Comparison of ENCODE assay signal across 13 mouse cellular contexts in the genomic region with DNA sequence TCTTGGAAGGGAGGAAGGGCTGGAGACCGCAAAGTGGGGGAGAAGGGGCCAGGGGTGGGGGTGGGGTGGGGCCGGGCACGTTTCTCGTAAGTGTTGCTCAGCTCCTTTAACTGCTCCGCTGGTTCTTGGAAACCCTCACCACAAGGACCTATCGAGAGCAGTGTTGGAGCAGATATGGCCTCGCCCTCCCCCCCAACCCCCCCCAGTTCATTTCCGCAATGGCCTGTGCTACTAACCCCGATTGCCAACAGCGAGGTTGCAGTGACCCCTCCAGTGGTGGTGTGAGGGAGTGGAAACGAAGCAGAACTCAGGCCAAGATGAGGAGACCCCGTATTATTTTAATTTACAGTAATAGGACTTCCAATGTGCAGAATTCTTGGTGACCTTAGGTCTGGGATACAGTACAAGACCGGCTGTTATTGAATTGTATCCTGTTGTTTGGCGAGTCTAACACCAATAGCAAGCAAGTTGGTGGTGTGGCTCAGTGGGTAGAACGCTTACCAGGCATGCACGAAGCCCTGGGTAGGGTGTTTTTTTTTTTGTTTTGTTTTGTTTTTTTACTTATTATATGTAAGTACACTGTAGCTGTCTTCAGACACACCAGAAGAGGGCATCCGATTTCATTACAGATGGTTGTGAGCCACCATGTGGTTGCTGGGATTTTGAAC. TPM values are rescaled to one million over a fixed set of nuclear protein-coding genes. Genes with fewer than 3 reads are reported as not detected.
DNase-seq lines count a peak whose midpoint lies in the region; ATAC-seq and TF ChIP-seq lines count a peak whose summit lies in the region.
"Had no signal": no experiment of that assay in that cellular context is flagged by ENCODE, and none has a peak within 500 bp of the region (broad histone marks: within the 10 kb centered on the region; RNA-seq: fewer than 3 reads in every experiment).

No protein-coding gene starts in this region.

- no peaks in the 10 kb centered on the region for H3K4me1 ChIP-seq in hindbrain, postnatal 0 days (ENCODE audit: insufficient read depth, low read length)
- peaks cover 11% of the 10 kb centered on the region; the same call in 1 of the 2 replicates for H3K4me1 ChIP-seq in hindbrain, embryonic 14.5 days (replicated peaks; ENCODE audit: control insufficient read depth, insufficient read depth, low read length)

- DNase-seq in hindbrain, postnatal 0 days (ENCODE audit: low spot score): no peak
- no peak for DNase-seq in hindbrain, embryonic 14.5 days (ENCODE audit: low spot score)
- no peak for DNase-seq in cerebellum, adult 9-10 months
- no peak for DNase-seq in layer of hippocampus, adult 11-12 months (ENCODE audit: low spot score)
- DNase-seq in left cerebral cortex, adult 8-10 months (ENCODE audit: low spot score in 2 of 2): no peak
- DNase-seq: adrenal gland, postnatal 36 days had no signal

- H3K9ac ChIP-seq in hindbrain, postnatal 0 days (replicated peaks; ENCODE audit: low read length): no peak overlapping the region
- H3K9ac ChIP-seq in hindbrain, embryonic 14.5 days: no peak overlapping the region

- H3K9me3 ChIP-seq in hindbrain, postnatal 0 days (ENCODE audit: low read length): no peaks in the 10 kb centered on the region
- no peaks in the 10 kb centered on the region for H3K9me3 ChIP-seq in hindbrain, embryonic 14.5 days (ENCODE audit: control insufficient read depth, low read length)

- no peak overlapping the region for H3K4me3 ChIP-seq in hindbrain, postnatal 0 days (ENCODE audit: low read length)
- no peak overlapping the region for H3K4me3 ChIP-seq in hindbrain, embryonic 14.5 days (replicated peaks; ENCODE audit: low read length)

- TF ChIP-seq CTCF in hindbrain, postnatal 0 days (IDR thresholded peaks at IDR 0.05; ENCODE audit: low read depth): no peak

- no peak overlapping the region for H3K27ac ChIP-seq in hindbrain, postnatal 0 days
- H3K27ac ChIP-seq in hindbrain, embryonic 14.5 days: no peak overlapping the region
- H3K27ac ChIP-seq: macrophage had no signal

- no peaks in the 10 kb centered on the region for H3K27me3 ChIP-seq in hindbrain, postnatal 0 days (ENCODE audit: insufficient read depth, low read length)
- no peaks in the 10 kb centered on the region for H3K27me3 ChIP-seq in hindbrain, embryonic 14.5 days (ENCODE audit: control insufficient read depth, insufficient read depth, low read length)

- 77% methylated on average over 17 of the region's 17 CpGs for WGBS in hindbrain, postnatal 0 days
- 80% methylated on average over 17 of the region's 17 CpGs for WGBS in hindbrain, embryonic 14.5 days

- peak; percentile 18; the same call in 1 of the 2 replicates for ATAC-seq in hindbrain, postnatal 0 days
- no peak for ATAC-seq in hindbrain, embryonic 14.5 days (ENCODE audit: low FRiP score)
- peak; percentile 51 for ATAC-seq in CD4-positive, CD25-positive, alpha-beta regulatory T cell, adult 4 months
- ATAC-seq in erythroid progenitor cell, adult 5-6 weeks (replicated peaks; ENCODE audit: low FRiP score, poor library complexity, severe bottlenecking): peak; percentile 46
- peak; percentile 64 for ATAC-seq in megakaryocyte progenitor cell, adult 5-6 weeks (replicated peaks; ENCODE audit: poor library complexity)

- no peaks in the 10 kb centered on the region for H3K36me3 ChIP-seq in hindbrain, postnatal 0 days (ENCODE audit: insufficient read depth, low read length)
- no peaks in the 10 kb centered on the region for H3K36me3 ChIP-seq in hindbrain, embryonic 14.5 days (replicated peaks; ENCODE audit: control insufficient read depth, insufficient read depth)

- H3K4me2 ChIP-seq in hindbrain, postnatal 0 days (ENCODE audit: low read depth, low read length): no peak overlapping the region
- H3K4me2 ChIP-seq in hindbrain, embryonic 14.5 days (replicated peaks): no peak overlapping the region

RNA-seq across cellular contexts. Expression of gene Pim1, which starts 10.4 kb away (rescaled TPM):
- 15.4 and 18.9 TPM in 2 replicates for total RNA-seq in hindbrain, postnatal 0 days (2014; rRNA removed)
- 14.6 and 16.8 TPM in 2 replicates for polyA plus RNA-seq in hindbrain, postnatal 0 days (2015; fragmentation: Nextera tagmentation; extraction: Ambion mirVana)
- polyA plus RNA-seq in hindbrain, embryonic 14.5 days (2014; fragmentation: Nextera tagmentation; extraction: Ambion mirVana): 6.4 and 7.8 TPM in 2 replicates
- 100 to 1,000 TPM; 484 to 510 TPM for polyA plus RNA-seq in CD4-positive, CD25-positive, alpha-beta regulatory T cell, adult 4 months (2017; shearing (Covaris generic))
- total RNA-seq in erythroid progenitor cell, adult 5-6 weeks (2015; ENCODE audit: low replicate concordance): 88.0 and 102 TPM in 2 replicates
- 143 and 147 TPM in 2 replicates for total RNA-seq in erythroid progenitor cell, adult 5-6 weeks (2017; ENCODE audit: low replicate concordance)
- total RNA-seq in megakaryocyte progenitor cell, adult 5-6 weeks (2015): 41.2 and 52.7 TPM in 2 replicates
- 91.2 and 94.5 TPM in 2 replicates for total RNA-seq in megakaryocyte progenitor cell, adult 5-6 weeks (2017)
- total RNA-seq in left cerebral cortex, adult 8-10 months (2022): 1 to 10 TPM; 4.3 to 6.0 (median 5.1) TPM

RNA-seq across cellular contexts. Expression of gene Gm17657, which starts 48.5 kb away (rescaled TPM):
- total RNA-seq in hindbrain, postnatal 0 days (2014; rRNA removed): not detected in 2 replicates
- polyA plus RNA-seq in hindbrain, postnatal 0 days (2015; fragmentation: Nextera tagmentation; extraction: Ambion mirVana): not detected in 2 replicates
- polyA plus RNA-seq in hindbrain, embryonic 14.5 days (2014; fragmentation: Nextera tagmentation; extraction: Ambion mirVana): not detected in 2 replicates
- not detected for polyA plus RNA-seq in CD4-positive, CD25-positive, alpha-beta regulatory T cell, adult 4 months (2017; shearing (Covaris generic))
- total RNA-seq in erythroid progenitor cell, adult 5-6 weeks (2015; ENCODE audit: low replicate concordance): not detected in 2 replicates
- total RNA-seq in erythroid progenitor cell, adult 5-6 weeks (2017; ENCODE audit: low replicate concordance): not detected in 2 replicates
- 0.17 TPM in 1 of 2 replicates, not detected in the other for total RNA-seq in megakaryocyte progenitor cell, adult 5-6 weeks (2015)
- not detected in 2 replicates for total RNA-seq in megakaryocyte progenitor cell, adult 5-6 weeks (2017)
- total RNA-seq in left cerebral cortex, adult 8-10 months (2022): not detected
- total RNA-seq: adrenal gland, postnatal 36 days had no signal
- polyA plus RNA-seq: heart, postnatal 0 days; large intestine, adult 2 months; macrophage; neural tube, embryonic 14.5 days had no signal

RNA-seq across cellular contexts. Expression of gene Tbc1d22b, which starts 48.6 kb away (rescaled TPM):
- total RNA-seq in hindbrain, postnatal 0 days (2014; rRNA removed): 39.4 and 40.4 TPM in 2 replicates
- polyA plus RNA-seq in hindbrain, postnatal 0 days (2015; fragmentation: Nextera tagmentation; extraction: Ambion mirVana): 21.3 and 26.4 TPM in 2 replicates
- polyA plus RNA-seq in hindbrain, embryonic 14.5 days (2014; fragmentation: Nextera tagmentation; extraction: Ambion mirVana): 27.8 and 30.5 TPM in 2 replicates
- 10 to 100 TPM in 1 of 2 experiments, 1 to 10 TPM in 1; 9.5 to 11.2 TPM for polyA plus RNA-seq in CD4-positive, CD25-positive, alpha-beta regulatory T cell, adult 4 months (2017; shearing (Covaris generic))
- total RNA-seq in erythroid progenitor cell, adult 5-6 weeks (2015; ENCODE audit: low replicate concordance): 1.3 and 4.3 TPM in 2 replicates
- 3.1 and 3.2 TPM in 2 replicates for total RNA-seq in erythroid progenitor cell, adult 5-6 weeks (2017; ENCODE audit: low replicate concordance)
- total RNA-seq in megakaryocyte progenitor cell, adult 5-6 weeks (2015): 21.7 and 24.8 TPM in 2 replicates
- 9.3 and 11.3 TPM in 2 replicates for total RNA-seq in megakaryocyte progenitor cell, adult 5-6 weeks (2017)
- 10 to 100 TPM; 35.6 to 39.5 (median 38.4) TPM for total RNA-seq in left cerebral cortex, adult 8-10 months (2022)

RNA-seq across cellular contexts. Expression of gene Tmem217, which starts 51.2 kb away (rescaled TPM):
- not detected in 2 replicates for total RNA-seq in hindbrain, postnatal 0 days (2014; rRNA removed)
- polyA plus RNA-seq in hindbrain, postnatal 0 days (2015; fragmentation: Nextera tagmentation; extraction: Ambion mirVana): 0.90 and 1.2 TPM in 2 replicates
- polyA plus RNA-seq in hindbrain, embryonic 14.5 days (2014; fragmentation: Nextera tagmentation; extraction: Ambion mirVana): 0.50 and 0.53 TPM in 2 replicates
- polyA plus RNA-seq in CD4-positive, CD25-positive, alpha-beta regulatory T cell, adult 4 months (2017; shearing (Covaris generic)): under 1 TPM in 1 of 2 experiments, not detected in 1; 0.62 TPM
- total RNA-seq in erythroid progenitor cell, adult 5-6 weeks (2015; ENCODE audit: low replicate concordance): not detected in 2 replicates
- total RNA-seq in erythroid progenitor cell, adult 5-6 weeks (2017; ENCODE audit: low replicate concordance): not detected in 2 replicates
- not detected in 2 replicates for total RNA-seq in megakaryocyte progenitor cell, adult 5-6 weeks (2015)
- 0.10 TPM in 1 of 2 replicates, not detected in the other for total RNA-seq in megakaryocyte progenitor cell, adult 5-6 weeks (2017)
- total RNA-seq in left cerebral cortex, adult 8-10 months (2022): not detected
- total RNA-seq: adrenal gland, postnatal 36 days had no signal
- polyA plus RNA-seq: large intestine, adult 2 months had no signal
